Mouse (Mus musculus) cerebral cortex, adult 2 months (tissue): ENCODE data around the gene Tmem191c.

Experiments used
- WGBS: fragments of 180-500 bp; shearing (Covaris S2); methylation state at CpG from one replicate; pipeline ENCODE4 v1.1.7; 2018; 5-methylcytosine and 5-hydroxymethylcytosine counted together

Tmem191c gene

DNA sequence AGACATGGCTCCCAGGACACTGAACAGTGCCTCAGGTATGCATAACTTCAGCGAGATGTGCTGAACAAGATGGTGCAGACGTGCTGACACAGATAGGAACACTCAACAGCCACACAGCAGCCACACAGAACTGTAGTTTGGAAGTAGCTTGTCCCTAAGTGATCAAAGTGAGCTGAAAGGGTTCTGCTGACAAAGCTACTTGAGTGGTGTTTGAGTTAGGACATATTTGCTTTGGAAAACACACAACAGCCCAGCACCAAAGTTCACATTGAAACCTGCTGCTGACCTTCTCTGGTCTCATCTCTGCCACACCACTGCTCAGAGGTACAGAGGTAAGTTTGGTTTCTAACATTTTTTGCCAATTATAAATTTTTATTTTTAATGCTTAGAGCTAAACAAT lies 55.2 kb downstream of the Tmem191c start, which contains the start of gene Serpind1:
TSS of gene Serpind1 (plus strand) at position 256 of the 400 bp plus-strand sequence.
- 92% methylated on average over 2 of the region's 2 CpGs for WGBS

GRCm38 (mm10) chr16:17331855-17332254 lies 56.0 kb downstream of the Tmem191c start:
- 95% methylated on average over 5 of the region's 5 CpGs for WGBS
